Mouse (Mus musculus): Measurements from ENCODE around the gene Cend1. TPM values are rescaled to one million over a fixed set of nuclear protein-coding genes. Genes with fewer than 3 reads are reported as not detected.

Gene Cend1
- polyA plus RNA-seq, 1 experiment from 2014 or later: not detected

- Histone ChIP-seq H3K4me1 (ENCODE audit: insufficient read depth) (peaks cover 20% of the 10 kb centered on the region; the same call in 1 of the 2 replicates), H3K9ac (peak overlapping the region; percentile 51), H3K27me3 (ENCODE audit: insufficient read depth, low read length) (no peaks in the 10 kb centered on the region), H3K27ac (ENCODE audit: low read depth) (no peak overlapping the region), H3K4me2 (peak overlapping the region; percentile 70), H3K9me3 (ENCODE audit: low read depth, low read length) (no peaks in the 10 kb centered on the region), H3K4me3 (ENCODE audit: low read depth, low read length) (peak overlapping the region; percentile 37), H3K36me3 (ENCODE audit: insufficient read depth) (peaks cover 42% of the 10 kb centered on the region)
- DNase-seq (no peak), ATAC-seq (ENCODE audit: insufficient read depth) (no peak)
- WGBS: 66% methylated on average over 15 of the region's 15 CpGs
- no peak for TF ChIP-seq CTCF (IDR thresholded peaks at IDR 0.05; ENCODE audit: low read depth)
Observed at GRCm38 (mm10) chr7:141433517-141434400, 4.5 kb upstream of the Cend1 start.

GRCm38 (mm10) chr7:141432741-141433516 is 3.6 kb upstream of the Cend1 start:
- peaks cover 35% of the 10 kb centered on the region for H3K36me3 ChIP-seq (ENCODE audit: insufficient read depth)
- WGBS: 91% methylated on average over 6 of the region's 6 CpGs
- no peak for TF ChIP-seq CTCF (IDR thresholded peaks at IDR 0.05; ENCODE audit: low read depth)
- peaks cover 20% of the 10 kb centered on the region; the same call in 1 of the 2 replicates for H3K4me1 ChIP-seq (ENCODE audit: insufficient read depth)
- H3K9me3 ChIP-seq (ENCODE audit: low read depth, low read length): no peaks in the 10 kb centered on the region
- H3K4me2 ChIP-seq: no peak overlapping the region
- no peak overlapping the region for H3K9ac ChIP-seq
- ATAC-seq (ENCODE audit: insufficient read depth): no peak
- no peaks in the 10 kb centered on the region for H3K27me3 ChIP-seq (ENCODE audit: insufficient read depth, low read length)
- H3K4me3 ChIP-seq (ENCODE audit: low read depth, low read length): no peak overlapping the region
- H3K27ac ChIP-seq (ENCODE audit: low read depth): no peak overlapping the region
- DNase-seq: no peak

GRCm38 (mm10) chr7:141432186-141432611 is 2.9 kb upstream of the Cend1 start:
- Histone ChIP-seq H3K36me3 (ENCODE audit: insufficient read depth) (peaks cover 35% of the 10 kb centered on the region), H3K27ac (ENCODE audit: low read depth) (no peak overlapping the region), H3K9ac (no peak overlapping the region), H3K9me3 (ENCODE audit: low read depth, low read length) (no peaks in the 10 kb centered on the region), H3K4me3 (ENCODE audit: low read depth, low read length) (no peak overlapping the region), H3K4me1 (ENCODE audit: insufficient read depth) (peaks cover 20% of the 10 kb centered on the region; the same call in 1 of the 2 replicates), H3K27me3 (ENCODE audit: insufficient read depth, low read length) (no peaks in the 10 kb centered on the region), H3K4me2 (no peak overlapping the region)
- TF ChIP-seq CTCF (IDR thresholded peaks at IDR 0.05; ENCODE audit: low read depth): no peak
- no peak for DNase-seq
- ATAC-seq (ENCODE audit: insufficient read depth): no peak
- 78% methylated on average over 8 of the region's 8 CpGs for WGBS

- no peak overlapping the region for H3K9ac ChIP-seq
- peaks cover 15% of the 10 kb centered on the region; the same call in 1 of the 2 replicates for H3K4me1 ChIP-seq (ENCODE audit: insufficient read depth)
- H3K36me3 ChIP-seq (ENCODE audit: insufficient read depth): peaks cover 35% of the 10 kb centered on the region
- no peaks in the 10 kb centered on the region for H3K9me3 ChIP-seq (ENCODE audit: low read depth, low read length)
- 88% methylated on average over 19 of the region's 19 CpGs for WGBS
- H3K27ac ChIP-seq (ENCODE audit: low read depth): no peak overlapping the region
- ATAC-seq (ENCODE audit: insufficient read depth) (no peak), DNase-seq (no peak)
- no peak overlapping the region for H3K4me2 ChIP-seq
- no peak overlapping the region for H3K4me3 ChIP-seq (ENCODE audit: low read depth, low read length)
- no peak for TF ChIP-seq CTCF (IDR thresholded peaks at IDR 0.05; ENCODE audit: low read depth)
- H3K27me3 ChIP-seq (ENCODE audit: insufficient read depth, low read length): no peaks in the 10 kb centered on the region
Observed at GRCm38 (mm10) chr7:141431434-141432185, 2.3 kb upstream of the Cend1 start.

- Histone ChIP-seq H3K4me2 (no peak overlapping the region), H3K36me3 (ENCODE audit: insufficient read depth) (peaks cover 35% of the 10 kb centered on the region), H3K27ac (ENCODE audit: low read depth) (no peak overlapping the region), H3K9ac (no peak overlapping the region), H3K27me3 (ENCODE audit: insufficient read depth, low read length) (no peaks in the 10 kb centered on the region), H3K9me3 (ENCODE audit: low read depth, low read length) (no peaks in the 10 kb centered on the region), H3K4me3 (ENCODE audit: low read depth, low read length) (no peak overlapping the region), H3K4me1 (ENCODE audit: insufficient read depth) (peaks cover 13% of the 10 kb centered on the region; the same call in 1 of the 2 replicates)
- 93% methylated on average over 9 of the region's 9 CpGs for WGBS
- ATAC-seq (ENCODE audit: insufficient read depth) (no peak), DNase-seq (no peak)
- no peak for TF ChIP-seq CTCF (IDR thresholded peaks at IDR 0.05; ENCODE audit: low read depth)
Observed at GRCm38 (mm10) chr7:141430585-141431240, 1.4 kb upstream of the Cend1 start.

- Histone ChIP-seq H3K27me3 (ENCODE audit: insufficient read depth, low read length) (no peaks in the 10 kb centered on the region), H3K4me2 (no peak overlapping the region), H3K4me3 (ENCODE audit: low read depth, low read length) (no peak overlapping the region), H3K9me3 (ENCODE audit: low read depth, low read length) (no peaks in the 10 kb centered on the region), H3K4me1 (ENCODE audit: insufficient read depth) (peaks cover 9% of the 10 kb centered on the region; the same call in 1 of the 2 replicates), H3K9ac (no peak overlapping the region), H3K36me3 (ENCODE audit: insufficient read depth) (peaks cover 35% of the 10 kb centered on the region), H3K27ac (ENCODE audit: low read depth) (no peak overlapping the region)
- no peak for DNase-seq
- ATAC-seq (ENCODE audit: insufficient read depth): no peak
- WGBS: 59% methylated on average over 9 of the region's 9 CpGs
- TF ChIP-seq CTCF (IDR thresholded peaks at IDR 0.05; ENCODE audit: low read depth): no peak
Observed at GRCm38 (mm10) chr7:141429840-141430584, 721 bp upstream of the Cend1 start.
